Mouse (Mus musculus) limb, embryonic 15.5 days (tissue): ENCODE measurements at regions not wholly inside any gene's neighbourhood (a gene's known extent, or its start where the extent isn't known, plus 50 kb on each side); places are given as distances from the start of the nearest gene placed in this dataset.

ENCODE experiments used
- ATAC-seq: fragments of 200-750 bp; cut with Nextera tagmentation; 2 replicates; pipeline ENCODE4 v1.8.0; 2017; ENCODE audit warnings: low read depth, moderate TSS enrichment; ENCODE audit not compliant: insufficient number of reproducible peaks, low FRiP score, low TSS enrichment
- H3K27ac ChIP-seq: fragments of 300-500 bp; sonication (generic); 2 replicates; pipeline ENCODE4 v1.5.1; 2015; ENCODE audit warnings: moderate library complexity, mild to moderate bottlenecking, inconsistent platforms
- H3K27me3 ChIP-seq: fragments of 300-500 bp; sonication (generic); 2 replicates; pipeline ENCODE4 v1.6.1; 2015; ENCODE audit warnings: inconsistent platforms
- H3K36me3 ChIP-seq: fragments of 300-500 bp; sonication (generic); 2 replicates; pipeline ENCODE4 v1.6.1; 2015; ENCODE audit warnings: inconsistent platforms
- H3K4me1 ChIP-seq: fragments of 300-500 bp; sonication (generic); 2 replicates; pipeline ENCODE4 v1.6.1; 2015; ENCODE audit warnings: inconsistent platforms
- H3K4me2 ChIP-seq: fragments of 300-500 bp; sonication (generic); 2 replicates; pipeline ENCODE4 v1.6.1; 2015; ENCODE audit warnings: mild to moderate bottlenecking, inconsistent platforms
- H3K4me3 ChIP-seq: fragments of 300-500 bp; sonication (generic); 2 replicates; pipeline ENCODE4 v1.5.1; 2015; ENCODE audit warnings: mild to moderate bottlenecking, inconsistent platforms
- H3K9ac ChIP-seq: fragments of 300-500 bp; sonication (generic); 2 replicates; pipeline ENCODE4 v1.6.1; 2015; ENCODE audit warnings: inconsistent platforms
- H3K9me3 ChIP-seq: fragments of 300-500 bp; sonication (generic); 2 replicates; pipeline ENCODE4 v1.6.1; 2016; ENCODE audit warnings: inconsistent platforms
- WGBS: fragments of 180-500 bp; shearing (Covaris S2); methylation state at CpG from one replicate; pipeline ENCODE4 v1.1.7; 2015; 5-methylcytosine and 5-hydroxymethylcytosine counted together

GRCm38 (mm10) chrX:134890583-134890982 is 74.0 kb downstream of the Nxf2 start:
- Histone ChIP-seq H3K9me3 (no peaks in the 10 kb centered on the region), H3K4me1 (no peaks in the 10 kb centered on the region), H3K36me3 (no peaks in the 10 kb centered on the region), H3K27me3 (no peaks in the 10 kb centered on the region), H3K27ac (no peak overlapping the region), H3K9ac (no peak overlapping the region), H3K4me3 (no peak overlapping the region), H3K4me2 (no peak overlapping the region)
- 77% methylated on average over 3 of the region's 3 CpGs for WGBS
- no peak for ATAC-seq

- Histone ChIP-seq H3K4me1 (no peaks in the 10 kb centered on the region), H3K36me3 (no peaks in the 10 kb centered on the region), H3K27me3 (no peaks in the 10 kb centered on the region), H3K9ac (no peak overlapping the region), H3K9me3 (no peaks in the 10 kb centered on the region), H3K4me3 (no peak overlapping the region), H3K4me2 (no peak overlapping the region), H3K27ac (no peak overlapping the region)
- 83% methylated on average over 4 of the region's 4 CpGs for WGBS
- no peak for ATAC-seq
Observed at GRCm38 (mm10) chrX:134889634-134890033, 74.9 kb downstream of the Nxf2 start.

- Histone ChIP-seq H3K4me2 (no peak overlapping the region), H3K27me3 (no peaks in the 10 kb centered on the region), H3K4me3 (no peak overlapping the region), H3K9ac (no peak overlapping the region), H3K9me3 (no peaks in the 10 kb centered on the region), H3K4me1 (no peaks in the 10 kb centered on the region), H3K27ac (peak overlapping the region; percentile 71), H3K36me3 (no peaks in the 10 kb centered on the region)
- no peak for ATAC-seq
- 65% methylated on average over 5 of the region's 5 CpGs for WGBS
Observed at GRCm38 (mm10) chrX:134882334-134882733, 73.3 kb upstream of the Armcx2 start.

GRCm38 (mm10) chrX:134879877-134880276 is 70.9 kb upstream of the Armcx2 start:
- ATAC-seq, result no peak
- Histone ChIP-seq H3K4me3 (no peak overlapping the region), H3K4me2 (no peak overlapping the region), H3K27ac (no peak overlapping the region), H3K9ac (no peak overlapping the region), H3K9me3 (no peaks in the 10 kb centered on the region), H3K27me3 (no peaks in the 10 kb centered on the region), H3K36me3 (no peaks in the 10 kb centered on the region), H3K4me1 (no peaks in the 10 kb centered on the region)
- 63% methylated on average over 2 of the region's 2 CpGs for WGBS

- Histone ChIP-seq H3K36me3 (no peaks in the 10 kb centered on the region), H3K4me1 (no peaks in the 10 kb centered on the region), H3K9ac (no peak overlapping the region), H3K9me3 (no peaks in the 10 kb centered on the region), H3K4me3 (no peak overlapping the region), H3K27me3 (0 out of 2 replicates have a peak, but pooled peaks cover 3% of the 10 kb centered on the region), H3K27ac (no peak overlapping the region), H3K4me2 (no peak overlapping the region)
- no peak for ATAC-seq
- 65% methylated on average over 2 of the region's 2 CpGs for WGBS
Observed at GRCm38 (mm10) chrX:134878870-134879269, 69.8 kb upstream of the Armcx2 start.

- Histone ChIP-seq H3K4me1 (no peaks in the 10 kb centered on the region), H3K9me3 (no peaks in the 10 kb centered on the region), H3K9ac (no peak overlapping the region), H3K27ac (no peak overlapping the region), H3K4me2 (no peak overlapping the region), H3K36me3 (no peaks in the 10 kb centered on the region), H3K27me3 (peaks cover 3% of the 10 kb centered on the region; the same call in 1 of the 2 replicates), H3K4me3 (no peak overlapping the region)
- no peak for ATAC-seq
- WGBS, result 36% methylated on average over 2 of the region's 2 CpGs
Observed at GRCm38 (mm10) chrX:134874696-134875095, 65.7 kb upstream of the Armcx2 start.

- Histone ChIP-seq H3K9me3 (no peaks in the 10 kb centered on the region), H3K9ac (no peak overlapping the region), H3K4me3 (no peak overlapping the region), H3K4me1 (no peaks in the 10 kb centered on the region), H3K4me2 (no peak overlapping the region), H3K27me3 (peaks cover 3% of the 10 kb centered on the region; the same call in 1 of the 2 replicates), H3K36me3 (no peaks in the 10 kb centered on the region), H3K27ac (no peak overlapping the region)
- 45% methylated on average over 1 of the region's 1 CpGs for WGBS
- ATAC-seq, result no peak
Observed at GRCm38 (mm10) chrX:134873651-134874050, 64.6 kb upstream of the Armcx2 start.

GRCm38 (mm10) chrX:134861641-134862040 is 52.6 kb upstream of the Armcx2 start:
- H3K4me3 ChIP-seq, result no peak overlapping the region
- no peaks in the 10 kb centered on the region for H3K9me3 ChIP-seq
- no peak overlapping the region for H3K4me2 ChIP-seq
- no peaks in the 10 kb centered on the region for H3K36me3 ChIP-seq
- ATAC-seq, result no peak
- WGBS, result 80% methylated on average over 1 of the region's 1 CpGs
- no peak overlapping the region for H3K9ac ChIP-seq
- no peaks in the 10 kb centered on the region for H3K4me1 ChIP-seq
- H3K27me3 ChIP-seq, result no peaks in the 10 kb centered on the region
- H3K27ac ChIP-seq, result no peak overlapping the region
